Mouse (Mus musculus) heart, adult 2 months (tissue): ENCODE measurements around the gene Pdap1. TPM values are rescaled to one million over a fixed set of nuclear protein-coding genes. Genes with fewer than 3 reads are reported as not detected.

ENCODE experiments used
- DNase-seq, 2 experiments: peaks; one replicate each; pipeline ENCODE4 v3.0.0; 2021
- H3K27ac ChIP-seq: fragments of 200-600 bp; 2 replicates; pipeline ENCODE4 v1.8.1; 2022
- H3K27me3 ChIP-seq: fragments of 200-500 bp; 2 replicates; pipeline ENCODE4 v1.6.1; 2012; ENCODE audit warnings: mild to moderate bottlenecking, low read length, inconsistent platforms, mixed read lengths; ENCODE audit not compliant: control insufficient read depth, insufficient read depth
- H3K36me3 ChIP-seq: fragments of 200-500 bp; 2 replicates; pipeline ENCODE4 v1.6.1; 2012; ENCODE audit warnings: low read length, inconsistent platforms; ENCODE audit not compliant: control insufficient read depth, insufficient read depth
- H3K4me1 ChIP-seq: fragments of 200-500 bp; 2 replicates; pipeline ENCODE4 v1.6.1; 2011; ENCODE audit warnings: low read length; ENCODE audit not compliant: control insufficient read depth, insufficient read depth
- H3K4me3 ChIP-seq: fragments of 200-600 bp; 2 replicates; pipeline ENCODE4 v1.8.1; 2022
- H3K79me2 ChIP-seq: fragments of 200-500 bp; replicated peaks from 2 replicates; pipeline ENCODE4 v1.6.1; 2012; ENCODE audit warnings: mild to moderate bottlenecking, inconsistent platforms, low read length, moderate library complexity, mixed read lengths; ENCODE audit not compliant: control insufficient read depth, insufficient read depth
- H3K9ac ChIP-seq: fragments of 200-500 bp; 2 replicates; pipeline ENCODE4 v1.6.1; 2012; ENCODE audit warnings: low read depth, mild to moderate bottlenecking, control low read depth, inconsistent platforms, low read length, mixed read lengths
- CTCF ChIP-seq: fragments of 200-600 bp; IDR thresholded peaks from 2 replicates; pipeline ENCODE4 v1.8.1; 2022; ENCODE audit warnings: antibody characterized with exemption, mild to moderate bottlenecking, moderate library complexity
- EP300 ChIP-seq: fragments of 200-500 bp; IDR thresholded peaks from 2 replicates; pipeline ENCODE4 v1.6.1; 2011; ENCODE audit warnings: low read depth, low read length, control low read depth; ENCODE audit not compliant: insufficient read depth
- POLR2A ChIP-seq: fragments of 200-500 bp; IDR thresholded peaks from 2 replicates; pipeline ENCODE4 v1.6.1; 2011; ENCODE audit warnings: mild to moderate bottlenecking, low read depth, low read length, control low read depth; ENCODE audit not compliant: insufficient read depth
- WGBS: fragments of 180-500 bp; shearing (Covaris S2); methylation state at CpG from one replicate; pipeline ENCODE4 v1.1.7; 2018; 5-methylcytosine and 5-hydroxymethylcytosine counted together
- intact Hi-C: fragments of 180-260 bp; cut with DNase I; formaldehyde crosslinking; loops from one replicate; pipeline ENCODE4 v1.15.1; 2025
- polyA plus RNA-seq: library from polyadenylated mRNA; depleted of rRNA; stranded (reverse); fragments of >200 nt; gene quantifications from 2 replicates; pipeline ENCODE4 v1.2.3, GENCODE M21; 2012
- total RNA-seq, 2 experiments: library from RNA; stranded (reverse); gene quantifications; 2 replicates each; pipeline ENCODE4 v1.2.3; 2021

Pdap1 gene
- total and polyA plus RNA-seq, 3 experiments, result 16.1 to 38.5 (median 37.8) TPM

GRCm38 (mm10) chr5:145114071-145114605 is 25.9 kb downstream of the Pdap1 start, which contains the start of gene Arpc1b:
Gene Arpc1b, plus strand, starts transcription at chr5:145114215.
- TF ChIP-seq EP300, result 0 out of 2 replicates have a peak, but pooled peaks have one; percentile 18
- TF ChIP-seq CTCF, result no peak
- peak; percentile 75 for TF ChIP-seq POLR2A
- no peaks in the 10 kb centered on the region for H3K36me3 ChIP-seq
- intact Hi-C loops, result no loop called here
- H3K4me3 ChIP-seq, result peak within 1 kb of the TSS; percentile 67
- peaks cover 13% of the 10 kb centered on the region for H3K4me1 ChIP-seq
- peak within 1 kb of the TSS; percentile 97 for H3K27ac ChIP-seq
- peak; percentile 85 to 88 for DNase-seq
- peak within 1 kb of the TSS; percentile 91 for H3K9ac ChIP-seq
- WGBS, result under 1% methylated on average over 50 of the region's 53 CpGs
- no peaks in the 10 kb centered on the region; the same call in 1 of the 2 replicates for H3K27me3 ChIP-seq
- no peaks in the 10 kb centered on the region for H3K79me2 ChIP-seq

- H3K4me1 ChIP-seq, result peaks cover 11% of the 10 kb centered on the region
- DNase-seq, result no peak
- TF ChIP-seq EP300 (no peak), CTCF (no peak), POLR2A (no peak)
- H3K4me3 ChIP-seq, result no peak overlapping the region
- no peaks in the 10 kb centered on the region for H3K36me3 ChIP-seq
- H3K27me3 ChIP-seq, result no peaks in the 10 kb centered on the region; the same call in 1 of the 2 replicates
- 33% methylated on average over 2 of the region's 2 CpGs for WGBS
- intact Hi-C loops, result loop anchor here (2.0 kb wide), 1 partner anchor 53 kb away; the partner anchor contains the start of genes Cpsf4 and Ptcd1
- no peaks in the 10 kb centered on the region for H3K79me2 ChIP-seq
- no peak overlapping the region for H3K27ac ChIP-seq
- peak overlapping the region; percentile 27; the same call in 1 of the 2 replicates for H3K9ac ChIP-seq
Observed at GRCm38 (mm10) chr5:145113416-145113815, 26.6 kb downstream of the Pdap1 start.

- Histone ChIP-seq H3K27me3 (no peaks in the 10 kb centered on the region; the same call in 1 of the 2 replicates), H3K79me2 (no peaks in the 10 kb centered on the region), H3K36me3 (no peaks in the 10 kb centered on the region), H3K9ac (no peak overlapping the region), H3K4me3 (no peak overlapping the region), H3K27ac (no peak overlapping the region), H3K4me1 (peaks cover 7% of the 10 kb centered on the region)
- DNase-seq, result no peak
- TF ChIP-seq CTCF (no peak), POLR2A (no peak), EP300 (no peak)
- intact Hi-C loops, result loop anchor here (2.0 kb wide), 1 partner anchor 54 kb away; the partner anchor contains the start of genes Cpsf4 and Ptcd1
- WGBS, result 82% methylated on average over 8 of the region's 8 CpGs
Observed at GRCm38 (mm10) chr5:145112566-145112965, 27.5 kb downstream of the Pdap1 start.

- Histone ChIP-seq H3K79me2 (no peaks in the 10 kb centered on the region), H3K36me3 (no peaks in the 10 kb centered on the region), H3K27me3 (no peaks in the 10 kb centered on the region; the same call in 1 of the 2 replicates), H3K4me3 (no peak overlapping the region), H3K27ac (no peak overlapping the region), H3K9ac (no peak overlapping the region), H3K4me1 (no peaks in the 10 kb centered on the region; the same call in 1 of the 2 replicates)
- intact Hi-C loops, result no loop called here
- WGBS, result 79% methylated on average over 6 of the region's 6 CpGs
- TF ChIP-seq CTCF (no peak), EP300 (no peak), POLR2A (no peak)
- DNase-seq, result no peak
Observed at GRCm38 (mm10) chr5:145110401-145110800, 29.6 kb downstream of the Pdap1 start.

GRCm38 (mm10) chr5:145105694-145106275 is 34.3 kb downstream of the Pdap1 start:
- Histone ChIP-seq H3K4me3 (no peak overlapping the region), H3K9ac (no peak overlapping the region), H3K27me3 (no peaks in the 10 kb centered on the region), H3K79me2 (no peaks in the 10 kb centered on the region), H3K27ac (no peak overlapping the region), H3K36me3 (no peaks in the 10 kb centered on the region), H3K4me1 (no peaks in the 10 kb centered on the region)
- intact Hi-C loops, result no loop called here
- WGBS, result 76% methylated on average over 9 of the region's 9 CpGs
- no peak for TF ChIP-seq EP300
- TF ChIP-seq POLR2A, result no peak
- DNase-seq, result no peak

- Histone ChIP-seq H3K36me3 (no peaks in the 10 kb centered on the region), H3K79me2 (no peaks in the 10 kb centered on the region), H3K4me1 (no peaks in the 10 kb centered on the region), H3K9ac (no peak overlapping the region), H3K4me3 (no peak overlapping the region), H3K27ac (no peak overlapping the region), H3K27me3 (no peaks in the 10 kb centered on the region)
- no peak for DNase-seq
- no peak for TF ChIP-seq EP300
- no peak for TF ChIP-seq POLR2A
- TF ChIP-seq CTCF, result no peak
- intact Hi-C loops, result no loop called here
- 88% methylated on average over 9 of the region's 9 CpGs for WGBS
Observed at GRCm38 (mm10) chr5:145104328-145104727, 35.7 kb downstream of the Pdap1 start.
